Mouse (Mus musculus) intestine, postnatal 0 days (tissue): ENCODE results near the gene Hrasls5. TPM values are rescaled to one million over a fixed set of nuclear protein-coding genes. Genes with fewer than 3 reads are reported as not detected.

Experiments
- ATAC-seq: fragments of 200-750 bp; cut with Nextera tagmentation; 2 replicates; pipeline ENCODE4 v1.8.0; 2017; ENCODE audit warnings: mild to moderate bottlenecking, moderate TSS enrichment, moderate library complexity
- H3K27ac ChIP-seq: fragments of 300-500 bp; sonication (generic); 2 replicates; pipeline ENCODE4 v1.5.1; 2014; ENCODE audit warnings: mild to moderate bottlenecking, low read depth, low read length, moderate library complexity
- H3K27me3 ChIP-seq: fragments of 300-500 bp; sonication (generic); replicated peaks from 2 replicates; pipeline ENCODE4 v1.6.1; 2014; ENCODE audit warnings: low read length, mixed read lengths; ENCODE audit not compliant: control insufficient read depth, insufficient read depth
- H3K36me3 ChIP-seq: fragments of 300-500 bp; sonication (generic); 2 replicates; pipeline ENCODE4 v1.6.1; 2014; ENCODE audit warnings: mild to moderate bottlenecking, moderate library complexity; ENCODE audit not compliant: control insufficient read depth, insufficient read depth
- H3K4me1 ChIP-seq: fragments of 300-500 bp; sonication (generic); replicated peaks from 2 replicates; pipeline ENCODE4 v1.6.1; 2014; ENCODE audit warnings: antibody characterized with exemption, low read length, mixed read lengths; ENCODE audit not compliant: control insufficient read depth, insufficient read depth
- H3K4me2 ChIP-seq: fragments of 300-500 bp; sonication (generic); replicated peaks from 2 replicates; pipeline ENCODE4 v1.6.1; 2014; ENCODE audit warnings: low read depth, mild to moderate bottlenecking, moderate library complexity
- H3K4me3 ChIP-seq: fragments of 300-500 bp; sonication (generic); 2 replicates; pipeline ENCODE4 v1.5.1; 2014; ENCODE audit warnings: low read depth, low read length
- H3K9ac ChIP-seq: fragments of 300-500 bp; sonication (generic); 2 replicates; pipeline ENCODE4 v1.6.1; 2014; ENCODE audit warnings: mild to moderate bottlenecking, low read depth, low read length
- H3K9me3 ChIP-seq: fragments of 300-500 bp; sonication (generic); 2 replicates; pipeline ENCODE4 v1.6.1; 2016; ENCODE audit warnings: mixed run types; ENCODE audit not compliant: control insufficient read depth
- CTCF ChIP-seq: sonication (generic); IDR thresholded peaks from 2 replicates; pipeline ENCODE4 v1.5.1; 2016; ENCODE audit warnings: low read depth, mild to moderate bottlenecking, control low read depth, antibody characterized with exemption, moderate library complexity
- WGBS: fragments of 180-500 bp; shearing (Covaris S2); extraction: QIAGEN DNeasy Blood & Tissue Kit; methylation state at CpG from one replicate; pipeline ENCODE4 v1.1.7; 2014; 5-methylcytosine and 5-hydroxymethylcytosine counted together
- polyA plus RNA-seq: library from polyadenylated mRNA; unstranded; fragments of >200 nt; fragmentation: Nextera tagmentation; extraction: Ambion mirVana; gene quantifications from 2 replicates; pipeline ENCODE4 v1.2.1, GENCODE M21; 2015

Gene Hrasls5
- polyA plus RNA-seq, 1 experiment from 2014 or later, result not detected

- no peak for TF ChIP-seq CTCF
- Histone ChIP-seq H3K4me3 (no peak overlapping the region), H3K27me3 (0 out of 2 replicates have a peak, but pooled peaks cover 5% of the 10 kb centered on the region), H3K36me3 (no peaks in the 10 kb centered on the region), H3K4me2 (no peak overlapping the region), H3K27ac (no peak overlapping the region), H3K4me1 (no peaks in the 10 kb centered on the region), H3K9me3 (no peaks in the 10 kb centered on the region), H3K9ac (no peak overlapping the region)
- 74% methylated on average over 5 of the region's 5 CpGs for WGBS
- ATAC-seq, result no peak
Measured at GRCm38 (mm10) chr19:7616231-7616930, 4.0 kb downstream of the Hrasls5 start.

GRCm38 (mm10) chr19:7617085-7617484 lies 4.7 kb downstream of the Hrasls5 start:
- no peaks in the 10 kb centered on the region for H3K4me1 ChIP-seq
- whole genome bisulfite sequencing, result 44% methylated on average over 3 of the region's 3 CpGs
- no peak for TF ChIP-seq CTCF
- no peak overlapping the region for H3K9ac ChIP-seq
- no peak overlapping the region for H3K27ac ChIP-seq
- H3K4me3 ChIP-seq, result no peak overlapping the region
- ATAC-seq, result no peak
- H3K9me3 ChIP-seq, result no peaks in the 10 kb centered on the region
- H3K4me2 ChIP-seq, result no peak overlapping the region
- H3K27me3 ChIP-seq, result 0 out of 2 replicates have a peak, but pooled peaks cover 5% of the 10 kb centered on the region
- H3K36me3 ChIP-seq, result no peaks in the 10 kb centered on the region

GRCm38 (mm10) chr19:7617696-7618095 lies 5.4 kb downstream of the Hrasls5 start:
- Histone ChIP-seq H3K4me2 (no peak overlapping the region), H3K27ac (no peak overlapping the region), H3K9me3 (no peaks in the 10 kb centered on the region), H3K9ac (no peak overlapping the region), H3K4me1 (no peaks in the 10 kb centered on the region), H3K27me3 (0 out of 2 replicates have a peak, but pooled peaks cover 5% of the 10 kb centered on the region), H3K4me3 (no peak overlapping the region), H3K36me3 (no peaks in the 10 kb centered on the region)
- no peak for ATAC-seq
- TF ChIP-seq CTCF, result peak; percentile 82
- 39% methylated on average over 7 of the region's 7 CpGs for WGBS

GRCm38 (mm10) chr19:7633021-7633420 lies 20.7 kb downstream of the Hrasls5 start:
- Histone ChIP-seq H3K9me3 (no peaks in the 10 kb centered on the region), H3K9ac (no peak overlapping the region), H3K27ac (no peak overlapping the region), H3K4me3 (no peak overlapping the region), H3K4me2 (no peak overlapping the region), H3K4me1 (no peaks in the 10 kb centered on the region), H3K36me3 (no peaks in the 10 kb centered on the region), H3K27me3 (no peaks in the 10 kb centered on the region)
- no peak for ATAC-seq
- TF ChIP-seq CTCF, result no peak

- no peaks in the 10 kb centered on the region for H3K27me3 ChIP-seq
- H3K9me3 ChIP-seq, result no peaks in the 10 kb centered on the region
- no peak overlapping the region for H3K27ac ChIP-seq
- no peak overlapping the region for H3K9ac ChIP-seq
- no peak for TF ChIP-seq CTCF
- no peak overlapping the region for H3K4me2 ChIP-seq
- WGBS, result 67% methylated on average over 1 of the region's 1 CpGs
- no peak for ATAC-seq
- H3K36me3 ChIP-seq, result no peaks in the 10 kb centered on the region
- no peaks in the 10 kb centered on the region for H3K4me1 ChIP-seq
- no peak overlapping the region for H3K4me3 ChIP-seq
Measured at GRCm38 (mm10) chr19:7633786-7634185, 21.4 kb downstream of the Hrasls5 start.

- Histone ChIP-seq H3K9ac (no peak overlapping the region), H3K36me3 (no peaks in the 10 kb centered on the region), H3K27ac (no peak overlapping the region), H3K4me2 (no peak overlapping the region), H3K9me3 (no peaks in the 10 kb centered on the region), H3K27me3 (no peaks in the 10 kb centered on the region), H3K4me1 (no peaks in the 10 kb centered on the region), H3K4me3 (no peak overlapping the region)
- no peak for TF ChIP-seq CTCF
- ATAC-seq, result no peak
- WGBS, result 81% methylated on average over 8 of the region's 8 CpGs
Measured at GRCm38 (mm10) chr19:7648913-7649666, 36.7 kb downstream of the Hrasls5 start.
